Mouse (Mus musculus) layer of hippocampus, adult 2 months (tissue): ENCODE data around the gene Kidins220. TPM values are rescaled to one million over a fixed set of nuclear protein-coding genes. Genes with fewer than 3 reads are reported as not detected.

ENCODE experiments used
- DNase-seq, 2 experiments: peaks; one replicate each; pipeline ENCODE4 v3.0.0; 2022; ENCODE audit warnings: low spot score in 2 of 2
- H3K27ac ChIP-seq: fragments of 200-600 bp; 2 replicates; pipeline ENCODE4 v1.8.1; 2022
- H3K4me3 ChIP-seq: fragments of 200-600 bp; 2 replicates; pipeline ENCODE4 v1.8.1; 2022; ENCODE audit warnings: mild to moderate bottlenecking
- CTCF ChIP-seq: fragments of 200-600 bp; conservative IDR thresholded peaks from 2 replicates; pipeline ENCODE4 v1.8.1; 2022; ENCODE audit warnings: antibody characterized with exemption, mild to moderate bottlenecking, moderate library complexity
- total RNA-seq, 2 experiments: library from RNA; stranded (reverse); gene quantifications; 2 replicates each; pipeline ENCODE4 v1.2.3; 2021

Gene Kidins220
- total RNA-seq, 2 experiments from 2014 or later, result 353 to 363 TPM

- Histone ChIP-seq H3K4me3 (no peak overlapping the region), H3K27ac (no peak overlapping the region)
- no peak for DNase-seq
- TF ChIP-seq CTCF, result no peak
Observed at GRCm38 (mm10) chr12:24972371-24973350, 2.1 kb upstream of the Kidins220 start.

GRCm38 (mm10) chr12:24973586-24973985 lies 1.1 kb upstream of the Kidins220 start:
- TF ChIP-seq CTCF, result no peak
- H3K27ac ChIP-seq, result no peak overlapping the region
- DNase-seq, result no peak
- H3K4me3 ChIP-seq, result no peak overlapping the region

- DNase-seq, result peak; percentile 75 to 79
- TF ChIP-seq CTCF, result peak; percentile 88
- Histone ChIP-seq H3K4me3 (peak overlapping the region; percentile 92), H3K27ac (peak overlapping the region; percentile 96)
Observed at GRCm38 (mm10) chr12:24975115-24975733, 499 bp downstream of the Kidins220 start.

GRCm38 (mm10) chr12:24985226-24985625 lies 10.5 kb downstream of the Kidins220 start:
- DNase-seq, result no peak
- TF ChIP-seq CTCF, result no peak
- Histone ChIP-seq H3K4me3 (no peak overlapping the region), H3K27ac (peak overlapping the region; percentile 28; the same call in 1 of the 2 replicates)

- Histone ChIP-seq H3K27ac (no peak overlapping the region), H3K4me3 (no peak overlapping the region)
- DNase-seq, result no peak
- TF ChIP-seq CTCF, result no peak
Observed at GRCm38 (mm10) chr12:24995350-24995749, 20.6 kb downstream of the Kidins220 start.

GRCm38 (mm10) chr12:25005350-25005749 lies 30.6 kb downstream of the Kidins220 start:
- DNase-seq, result no peak
- Histone ChIP-seq H3K27ac (no peak overlapping the region), H3K4me3 (no peak overlapping the region)
- no peak for TF ChIP-seq CTCF

- no peak for TF ChIP-seq CTCF
- no peak for DNase-seq
- Histone ChIP-seq H3K27ac (no peak overlapping the region), H3K4me3 (no peak overlapping the region)
Observed at GRCm38 (mm10) chr12:25009957-25010356, 35.2 kb downstream of the Kidins220 start.

GRCm38 (mm10) chr12:25010416-25010815 lies 35.7 kb downstream of the Kidins220 start:
- no peak for TF ChIP-seq CTCF

GRCm38 (mm10) chr12:25011733-25012367 lies 37.1 kb downstream of the Kidins220 start:
- Histone ChIP-seq H3K27ac (peak overlapping the region; percentile 43; the same call in 1 of the 2 replicates), H3K4me3 (no peak overlapping the region)
- no peak for DNase-seq
- no peak for TF ChIP-seq CTCF

More at GRCm38 (mm10) chr12:25010416-25010815, 35.7 kb downstream of the Kidins220 start:
- no peak for DNase-seq
- no peak overlapping the region for H3K27ac ChIP-seq
- no peak overlapping the region for H3K4me3 ChIP-seq

- Histone ChIP-seq H3K27ac (peak overlapping the region; percentile 25), H3K4me3 (no peak overlapping the region)
- no peak for TF ChIP-seq CTCF
- DNase-seq, result peak in 1 of 2 experiments; percentile 58
Observed at GRCm38 (mm10) chr12:25012555-25013540, 38.1 kb downstream of the Kidins220 start.

GRCm38 (mm10) chr12:25014307-25014927 lies 39.7 kb downstream of the Kidins220 start:
- H3K27ac ChIP-seq, result no peak overlapping the region
- DNase-seq, result peak in 1 of 2 experiments; percentile 4
- TF ChIP-seq CTCF, result no peak
- H3K4me3 ChIP-seq, result no peak overlapping the region

- no peak overlapping the region for H3K4me3 ChIP-seq
- DNase-seq, result no peak
Observed at GRCm38 (mm10) chr12:25014938-25015337, 40.2 kb downstream of the Kidins220 start.

More at GRCm38 (mm10) chr12:25014938-25015337, 40.2 kb downstream of the Kidins220 start:
- H3K27ac ChIP-seq, result no peak overlapping the region
- TF ChIP-seq CTCF, result no peak
